12 mouse cellular contexts compared by ENCODE assay signal in genomic region chr17:9948985-9949667, GRCm38 (mm10).
"Had no signal": no experiment of that assay in that cellular context is flagged by ENCODE, and none has a peak within 500 bp of the region (broad histone marks: within the 10 kb centered on the region; RNA-seq: fewer than 3 reads in every experiment).

No protein-coding gene starts in this region.

- H3K27me3 ChIP-seq: kidney, embryonic 15.5 days; midbrain, embryonic 12.5 days; stomach, embryonic 15.5 days had no signal

- H3K9ac ChIP-seq: kidney, embryonic 15.5 days; midbrain, embryonic 12.5 days; stomach, embryonic 15.5 days had no signal

- H3K9me3 ChIP-seq: kidney, embryonic 15.5 days; limb, embryonic 10.5 days; midbrain, embryonic 12.5 days; stomach, embryonic 15.5 days had no signal

- ATAC-seq: midbrain, embryonic 16.5 days had no signal

- DNase-seq: kidney, adult 18-20 months; kidney, postnatal 14 days; right cerebral cortex, postnatal 14 days; thymus, adult 2 months; thymus, postnatal 25 days had no signal

- H3K4me2 ChIP-seq: kidney, embryonic 15.5 days; liver, embryonic 11.5 days; midbrain, embryonic 12.5 days; stomach, embryonic 15.5 days had no signal

- H3K4me3 ChIP-seq: kidney, embryonic 15.5 days; left cerebral cortex, adult 2 months; limb, embryonic 10.5 days; midbrain, embryonic 12.5 days; stomach, embryonic 15.5 days had no signal

- H3K36me3 ChIP-seq: kidney, embryonic 15.5 days; limb, embryonic 10.5 days; midbrain, embryonic 12.5 days; stomach, embryonic 15.5 days had no signal

- H3K27ac ChIP-seq: kidney, embryonic 15.5 days; left cerebral cortex, adult 2 months; limb, embryonic 10.5 days; midbrain, embryonic 12.5 days; stomach, embryonic 15.5 days had no signal

- H3K4me1 ChIP-seq: kidney, embryonic 15.5 days; limb, embryonic 10.5 days; midbrain, embryonic 12.5 days; stomach, embryonic 15.5 days had no signal
